Mouse (Mus musculus) bone marrow, adult 2 months (tissue): ENCODE data around the gene Adcy10.
A peak's percentile ranks its signal among the peaks of the same experiment; 100 is the strongest.

Experiments used
- CTCF ChIP-seq: fragments of 200-500 bp; IDR thresholded peaks from 2 replicates; pipeline ENCODE4 v1.5.1; 2011; ENCODE audit warnings: low read length, control low read depth; ENCODE audit not compliant: control insufficient read depth, insufficient read depth
- POLR2A ChIP-seq: fragments of 200-500 bp; IDR thresholded peaks from 2 replicates; pipeline ENCODE4 v1.6.1; 2011; ENCODE audit warnings: low read depth, mild to moderate bottlenecking, control low read depth, low read length, borderline replicate concordance; ENCODE audit not compliant: control insufficient read depth

DNA sequence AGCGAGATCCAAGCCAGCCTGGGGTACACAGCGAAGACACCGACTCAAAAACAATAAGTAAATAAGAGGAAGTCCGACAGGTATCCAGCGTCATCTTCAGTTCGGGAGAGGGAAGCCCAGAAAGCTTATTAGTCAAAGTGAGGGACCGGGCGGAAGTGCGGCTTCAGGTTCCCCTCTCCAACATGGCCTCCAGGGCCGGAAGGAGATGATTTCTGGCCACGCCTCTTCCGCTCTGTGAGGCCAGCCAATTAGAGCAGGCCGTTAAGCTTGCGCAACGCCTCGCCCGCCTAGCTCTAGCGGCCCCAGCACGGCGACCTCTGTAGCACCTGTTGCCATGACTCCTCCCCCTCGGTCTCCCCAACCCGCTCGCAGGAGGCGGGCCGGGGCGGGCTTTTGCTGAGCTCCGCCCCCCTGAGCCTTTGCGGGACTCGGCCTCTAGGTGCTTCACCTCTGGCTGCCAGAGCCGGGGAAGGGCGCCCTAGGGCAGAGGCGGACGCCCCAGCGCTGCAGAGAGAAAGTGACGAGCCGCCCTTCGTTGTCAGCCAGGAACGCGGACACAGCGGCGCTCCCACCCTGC lies 24.1 kb upstream of the Adcy10 start:
- TF ChIP-seq CTCF: peak; percentile 34; the same call in 1 of the 2 replicates
- peak; percentile 99 for TF ChIP-seq POLR2A
